Mouse (Mus musculus) lung, postnatal 0 days (tissue): Measurements from ENCODE around the gene Zranb1. TPM values are rescaled to one million over a fixed set of nuclear protein-coding genes. Genes with fewer than 3 reads are reported as not detected.

ENCODE experiments used
- ATAC-seq: fragments of 200-750 bp; cut with Nextera tagmentation; 2 replicates; pipeline ENCODE4 v1.8.0; 2017; ENCODE audit warnings: moderate library complexity
- DNase-seq: peaks from one replicate; pipeline ENCODE4 v3.0.0-alpha.2; 2016; ENCODE audit warnings: low spot score
- H3K27ac ChIP-seq: fragments of 300-500 bp; sonication (generic); 2 replicates; pipeline ENCODE4 v1.5.1; 2014; ENCODE audit warnings: antibody characterized with exemption, mild to moderate bottlenecking, low read length, mixed read lengths
- H3K27me3 ChIP-seq: fragments of 300-500 bp; sonication (generic); replicated peaks from 2 replicates; pipeline ENCODE4 v1.6.1; 2014; ENCODE audit warnings: low read length, mixed read lengths; ENCODE audit not compliant: insufficient read depth
- H3K36me3 ChIP-seq: fragments of 300-500 bp; sonication (generic); 2 replicates; pipeline ENCODE4 v1.6.1; 2014; ENCODE audit warnings: low read length, mixed read lengths; ENCODE audit not compliant: insufficient read depth
- H3K4me1 ChIP-seq: fragments of 300-500 bp; sonication (generic); 2 replicates; pipeline ENCODE4 v1.6.1; 2014; ENCODE audit warnings: antibody characterized with exemption, low read depth, low read length, mixed read lengths; ENCODE audit not compliant: insufficient read depth
- H3K4me2 ChIP-seq: fragments of 300-500 bp; sonication (generic); replicated peaks from 2 replicates; pipeline ENCODE4 v1.6.1; 2014; ENCODE audit warnings: low read depth, mild to moderate bottlenecking, low read length, moderate library complexity, mixed read lengths
- H3K4me3 ChIP-seq: fragments of 300-500 bp; sonication (generic); 2 replicates; pipeline ENCODE4 v1.5.1; 2014; ENCODE audit warnings: low read depth, low read length
- H3K9ac ChIP-seq: fragments of 300-500 bp; sonication (generic); replicated peaks from 2 replicates; pipeline ENCODE4 v1.6.1; 2014; ENCODE audit warnings: low read depth, mild to moderate bottlenecking
- H3K9me3 ChIP-seq: fragments of 300-500 bp; sonication (generic); 2 replicates; pipeline ENCODE4 v1.6.1; 2016; ENCODE audit warnings: low read length, mixed read lengths
- CTCF ChIP-seq: IDR thresholded peaks from 2 replicates; pipeline ENCODE4 v1.5.1; 2016; ENCODE audit warnings: antibody characterized with exemption, mild to moderate bottlenecking
- EP300 ChIP-seq: IDR thresholded peaks from 2 replicates; pipeline ENCODE4 v1.6.1; 2016; ENCODE audit warnings: antibody characterized with exemption, mild to moderate bottlenecking, control low read depth
- WGBS: fragments of 180-500 bp; shearing (Covaris S2); extraction: QIAGEN DNeasy Blood & Tissue Kit; methylation state at CpG from one replicate; pipeline ENCODE4 v1.1.7; 2014; 5-methylcytosine and 5-hydroxymethylcytosine counted together
- polyA plus RNA-seq: library from polyadenylated mRNA; unstranded; fragments of >200 nt; fragmentation: Nextera tagmentation; extraction: Ambion mirVana; gene quantifications from 2 replicates; pipeline ENCODE4 v1.2.1, GENCODE M21; 2015

The Zranb1 gene
- polyA plus RNA-seq, 1 experiment from 2014 or later = 13.5 TPM

- Histone ChIP-seq H3K9ac (no peak overlapping the region), H3K4me3 (no peak overlapping the region), H3K27ac (no peak overlapping the region), H3K4me1 (no peaks in the 10 kb centered on the region), H3K27me3 (no peaks in the 10 kb centered on the region), H3K4me2 (no peak overlapping the region), H3K9me3 (no peaks in the 10 kb centered on the region), H3K36me3 (peaks cover 21% of the 10 kb centered on the region)
- DNase-seq (no peak), ATAC-seq (no peak)
- TF ChIP-seq EP300 (no peak), CTCF (no peak)
- 86% methylated on average over 3 of the region's 3 CpGs for WGBS
Measured at GRCm38 (mm10) chr7:133001388-133001787, 70.4 kb downstream of the Zranb1 start.

- 89% methylated on average over 6 of the region's 6 CpGs for WGBS
- H3K9ac ChIP-seq = no peak overlapping the region
- no peak overlapping the region for H3K4me2 ChIP-seq
- peaks cover 18% of the 10 kb centered on the region for H3K36me3 ChIP-seq
- H3K4me3 ChIP-seq = no peak overlapping the region
- no peaks in the 10 kb centered on the region for H3K4me1 ChIP-seq
- no peaks in the 10 kb centered on the region for H3K27me3 ChIP-seq
- TF ChIP-seq CTCF (no peak), EP300 (no peak)
- DNase-seq = no peak
- no peaks in the 10 kb centered on the region for H3K9me3 ChIP-seq
- no peak overlapping the region for H3K27ac ChIP-seq
- ATAC-seq = no peak
Measured at GRCm38 (mm10) chr7:133002271-133002670, 71.3 kb downstream of the Zranb1 start.

- Histone ChIP-seq H3K4me2 (no peak overlapping the region), H3K36me3 (peaks cover 6% of the 10 kb centered on the region; the same call in 1 of the 2 replicates), H3K27me3 (no peaks in the 10 kb centered on the region), H3K4me3 (no peak overlapping the region), H3K4me1 (no peaks in the 10 kb centered on the region), H3K9me3 (no peaks in the 10 kb centered on the region), H3K9ac (no peak overlapping the region), H3K27ac (no peak overlapping the region)
- peak; percentile 91 for DNase-seq
- TF ChIP-seq CTCF = peak; percentile 98
- no peak for TF ChIP-seq EP300
- ATAC-seq = peak; percentile 77
- 12% methylated on average over 3 of the region's 3 CpGs for WGBS
Measured at GRCm38 (mm10) chr7:133003421-133003820, 72.5 kb downstream of the Zranb1 start.

- no peak overlapping the region for H3K4me2 ChIP-seq
- ATAC-seq (no peak), DNase-seq (no peak)
- no peak overlapping the region for H3K4me3 ChIP-seq
- H3K4me1 ChIP-seq = no peaks in the 10 kb centered on the region
- H3K9me3 ChIP-seq = no peaks in the 10 kb centered on the region
- WGBS = 73% methylated on average over 7 of the region's 7 CpGs
- H3K27me3 ChIP-seq = no peaks in the 10 kb centered on the region
- H3K9ac ChIP-seq = no peak overlapping the region
- no peak overlapping the region for H3K27ac ChIP-seq
- peaks cover 3% of the 10 kb centered on the region; the same call in 1 of the 2 replicates for H3K36me3 ChIP-seq
- TF ChIP-seq CTCF = no peak
- no peak for TF ChIP-seq EP300
Measured at GRCm38 (mm10) chr7:133005772-133006171, 74.8 kb downstream of the Zranb1 start.

GRCm38 (mm10) chr7:133007343-133007742 lies 76.4 kb downstream of the Zranb1 start:
- 45% methylated on average over 11 of the region's 11 CpGs for WGBS
- TF ChIP-seq EP300 (no peak), CTCF (no peak)
- peaks cover 3% of the 10 kb centered on the region; the same call in 1 of the 2 replicates for H3K36me3 ChIP-seq
- DNase-seq (peak; percentile 25), ATAC-seq (peak; percentile 18; the same call in 1 of the 2 replicates)
- no peak overlapping the region for H3K4me3 ChIP-seq
- no peaks in the 10 kb centered on the region for H3K9me3 ChIP-seq
- H3K27me3 ChIP-seq = no peaks in the 10 kb centered on the region
- H3K9ac ChIP-seq = no peak overlapping the region
- H3K4me1 ChIP-seq = no peaks in the 10 kb centered on the region
- no peak overlapping the region for H3K27ac ChIP-seq
- H3K4me2 ChIP-seq = no peak overlapping the region

GRCm38 (mm10) chr7:133008663-133009062 lies 77.7 kb downstream of the Zranb1 start:
- Histone ChIP-seq H3K4me1 (peaks cover 3% of the 10 kb centered on the region; the same call in 1 of the 2 replicates), H3K27me3 (no peaks in the 10 kb centered on the region), H3K4me3 (no peak overlapping the region), H3K4me2 (no peak overlapping the region), H3K9ac (no peak overlapping the region), H3K36me3 (peaks cover 3% of the 10 kb centered on the region; the same call in 1 of the 2 replicates), H3K27ac (no peak overlapping the region), H3K9me3 (no peaks in the 10 kb centered on the region)
- DNase-seq (no peak), ATAC-seq (no peak)
- TF ChIP-seq EP300 = no peak
- WGBS = 87% methylated on average over 4 of the region's 4 CpGs

GRCm38 (mm10) chr7:133009676-133010075 lies 78.7 kb downstream of the Zranb1 start:
- 68% methylated on average over 8 of the region's 8 CpGs for WGBS
- H3K27me3 ChIP-seq = no peaks in the 10 kb centered on the region
- H3K4me1 ChIP-seq = peaks cover 3% of the 10 kb centered on the region; the same call in 1 of the 2 replicates
- no peak overlapping the region for H3K27ac ChIP-seq
- H3K4me2 ChIP-seq = no peak overlapping the region
- ATAC-seq (no peak), DNase-seq (no peak)
- H3K9me3 ChIP-seq = no peaks in the 10 kb centered on the region
- H3K36me3 ChIP-seq = peaks cover 3% of the 10 kb centered on the region; the same call in 1 of the 2 replicates
- H3K4me3 ChIP-seq = no peak overlapping the region
- no peak overlapping the region for H3K9ac ChIP-seq
- TF ChIP-seq CTCF (no peak), EP300 (no peak)
